Mouse (Mus musculus) myocyte (in vitro differentiated cells): ENCODE measurements around the gene Zbtb22.
"Not testable (repeated sequence)": the region's sequence is repeated elsewhere in the genome, so short reads cannot be mapped to it uniquely, and the experiment has no call there.

ENCODE experiments used
- CEBPB ChIP-seq: IDR thresholded peaks from 2 replicates; pipeline ENCODE4 v1.6.1; 2011; ENCODE audit warnings: mild to moderate bottlenecking, moderate library complexity; ENCODE audit not compliant: poor library complexity, insufficient read depth, severe bottlenecking
- E2F4 ChIP-seq: IDR thresholded peaks from one replicate; pipeline ENCODE4 v1.6.1; 2011; ENCODE audit warnings: mild to moderate bottlenecking, control low read depth, moderate library complexity; ENCODE audit not compliant: insufficient read depth
- MYOD1 ChIP-seq, 3 experiments: IDR thresholded peaks; one replicate each; pipeline ENCODE4 v1.6.1; 2011; ENCODE audit warnings: control low read depth in 2 of 3, low read depth in 2 of 3, mild to moderate bottlenecking in 2 of 3, moderate library complexity in 1 of 3; ENCODE audit not compliant: insufficient read length in 2 of 3, control insufficient read depth in 1 of 3
- MYOG ChIP-seq, 3 experiments: IDR thresholded peaks; one replicate each; pipeline ENCODE4 v1.6.1; 2011; ENCODE audit warnings: control low read depth in 2 of 3, low read depth in 2 of 3, mild to moderate bottlenecking in 2 of 3; ENCODE audit not compliant: insufficient read length in 2 of 3, control insufficient read depth in 1 of 3, insufficient read depth in 1 of 3
- POLR2A ChIP-seq: IDR thresholded peaks from one replicate; pipeline ENCODE4 v1.6.1; 2011; ENCODE audit warnings: low read depth, mild to moderate bottlenecking, control low read depth, moderate library complexity; ENCODE audit not compliant: insufficient read length
- REST ChIP-seq: IDR thresholded peaks from one replicate; pipeline ENCODE4 v1.6.1; 2011; ENCODE audit warnings: mild to moderate bottlenecking, control low read depth, moderate library complexity; ENCODE audit not compliant: insufficient read depth, insufficient read length
- SRF ChIP-seq: IDR thresholded peaks from one replicate; pipeline ENCODE4 v1.6.1; 2011; ENCODE audit warnings: low read depth; ENCODE audit not compliant: control insufficient read depth, insufficient read length
- TCF3 ChIP-seq: IDR thresholded peaks from one replicate; pipeline ENCODE4 v1.6.1; 2011; ENCODE audit warnings: low read depth, control low read depth; ENCODE audit not compliant: insufficient read length
- USF1 ChIP-seq: IDR thresholded peaks from one replicate; pipeline ENCODE4 v1.6.1; 2011; ENCODE audit warnings: low read depth, mild to moderate bottlenecking, control low read depth, moderate library complexity

GRCm38 (mm10) chr17:33903911-33904651 lies 11.6 kb upstream of the Zbtb22 start:
- TF ChIP-seq CEBPB; POLR2A; TCF3; E2F4; USF1; REST; SRF; MYOD1 (IDR thresholded peaks at IDR 0.05; ENCODE audit: control insufficient read depth in 1 of 3, insufficient read length in 2 of 3, low read depth in 2 of 3); MYOG (IDR thresholded peaks at IDR 0.05; ENCODE audit: control insufficient read depth in 1 of 3, insufficient read depth in 1 of 3, insufficient read length in 2 of 3, low read depth in 2 of 3): not testable (repeated sequence)
